Mouse (Mus musculus) liver (tissue): ENCODE results near the gene Cnnm4.

Source experiments
- DNase-seq: peaks from one replicate; pipeline ENCODE4 v3.0.0-alpha.2; 2020; ENCODE audit warnings: mixed read lengths

The Cnnm4 gene

GRCm38 (mm10) chr1:36471181-36472105 lies at the start of gene Cnnm4:
Gene Cnnm4 (plus strand): TSS chr1:36471620.
- DNase-seq = peak; percentile 96

- DNase-seq = no peak
Measured at GRCm38 (mm10) chr1:36429511-36429910, 41.9 kb upstream of the Cnnm4 start.

GRCm38 (mm10) chr1:36432999-36433398 lies 38.4 kb upstream of the Cnnm4 start:
- no peak for DNase-seq

- DNase-seq = no peak
Measured at GRCm38 (mm10) chr1:36433616-36434015, 37.8 kb upstream of the Cnnm4 start.

GRCm38 (mm10) chr1:36435071-36435470 lies 36.3 kb upstream of the Cnnm4 start:
- DNase-seq = no peak

- DNase-seq = no peak
Measured at GRCm38 (mm10) chr1:36436515-36436914, 34.9 kb upstream of the Cnnm4 start.

GRCm38 (mm10) chr1:36437223-36437622 lies 34.2 kb upstream of the Cnnm4 start:
- DNase-seq = no peak

- no peak for DNase-seq
Measured at GRCm38 (mm10) chr1:36441101-36441500, 30.3 kb upstream of the Cnnm4 start.

- DNase-seq = peak; percentile 96
Measured at GRCm38 (mm10) chr1:36444471-36445464, 26.7 kb upstream of the Cnnm4 start, which contains the start of gene Lman2l. Gene Lman2l (minus strand): TSS chr1:36445271.

GRCm38 (mm10) chr1:36445508-36445907 lies 25.9 kb upstream of the Cnnm4 start:
- DNase-seq = no peak

GRCm38 (mm10) chr1:36446106-36446824 lies 25.2 kb upstream of the Cnnm4 start:
- DNase-seq = no peak

- no peak for DNase-seq
Measured at GRCm38 (mm10) chr1:36446841-36447240, 24.6 kb upstream of the Cnnm4 start.

- no peak for DNase-seq
Measured at GRCm38 (mm10) chr1:36454055-36454815, 17.2 kb upstream of the Cnnm4 start.

- no peak for DNase-seq
Measured at GRCm38 (mm10) chr1:36457388-36458014, 13.9 kb upstream of the Cnnm4 start.

- DNase-seq = no peak
Measured at GRCm38 (mm10) chr1:36458169-36458568, 13.3 kb upstream of the Cnnm4 start.

- DNase-seq = no peak
Measured at GRCm38 (mm10) chr1:36461829-36462228, 9.6 kb upstream of the Cnnm4 start.

GRCm38 (mm10) chr1:36465641-36466160 lies 5.7 kb upstream of the Cnnm4 start:
- DNase-seq = no peak

GRCm38 (mm10) chr1:36467446-36467845 lies 4.0 kb upstream of the Cnnm4 start:
- peak; percentile 33 for DNase-seq

GRCm38 (mm10) chr1:36469811-36470444 lies 1.5 kb upstream of the Cnnm4 start:
- no peak for DNase-seq

GRCm38 (mm10) chr1:36472106-36472440 lies 653 bp downstream of the Cnnm4 start:
- no peak for DNase-seq
